Mouse (Mus musculus): Measurements from ENCODE around the gene Apaf1. TPM values are rescaled to one million over a fixed set of nuclear protein-coding genes. Genes with fewer than 3 reads are reported as not detected.
A peak's percentile ranks its signal among the peaks of the same experiment; 100 is the strongest.

Gene Apaf1
- polyA plus RNA-seq (2012; rRNA removed): 3.3 and 3.6 TPM in 2 replicates

DNA sequence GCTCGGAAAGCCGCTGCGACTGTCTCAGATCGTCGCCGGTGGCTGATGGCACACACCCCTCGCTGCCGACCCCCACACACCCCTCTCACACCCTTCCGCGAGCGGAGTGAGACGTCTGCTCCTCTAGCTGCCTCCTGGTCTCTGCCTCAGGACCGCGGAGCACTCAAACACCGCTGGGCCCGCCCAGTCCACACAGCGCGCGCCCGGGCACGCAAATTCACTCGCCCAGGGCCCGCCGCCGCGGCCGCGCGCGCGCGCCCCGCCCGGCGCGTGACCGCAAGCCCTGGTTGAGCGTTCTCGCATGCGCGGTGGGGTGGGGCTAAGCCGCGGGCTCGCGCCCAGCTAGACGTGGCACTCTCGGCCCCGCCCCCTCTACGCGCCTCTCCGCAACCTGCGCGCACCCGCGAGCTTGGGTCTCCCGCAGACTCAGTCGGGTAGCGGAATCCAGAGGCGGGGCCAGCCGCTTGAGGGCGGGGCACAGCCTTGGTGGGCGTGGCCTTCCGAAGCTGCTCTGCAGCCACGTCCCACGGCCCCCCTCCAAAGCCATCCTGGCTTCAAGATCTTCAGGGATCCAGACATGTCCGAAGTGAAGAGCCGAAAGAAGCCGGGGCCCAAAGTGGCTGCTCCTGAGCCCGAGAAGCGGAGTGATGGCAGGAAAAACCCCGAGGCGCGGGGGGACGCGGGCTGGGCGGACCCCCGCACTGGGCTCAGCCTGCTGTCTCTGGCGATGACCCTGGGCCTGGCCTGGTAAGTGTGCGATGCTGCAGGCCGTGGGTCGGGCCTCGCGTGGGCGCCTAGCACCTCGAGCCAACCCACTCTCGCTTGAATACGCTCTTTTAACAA is at the start of gene Apaf1, which contains the start of gene Ikbip:
TSS of gene Apaf1 (minus strand) at position 221 of the 843 bp plus-strand sequence.
TSS of gene Ikbip (plus strand) at position 391 of the 843 bp plus-strand sequence.
- peak; percentile 52 for DNase-seq (ENCODE audit: low read depth)

DNA sequence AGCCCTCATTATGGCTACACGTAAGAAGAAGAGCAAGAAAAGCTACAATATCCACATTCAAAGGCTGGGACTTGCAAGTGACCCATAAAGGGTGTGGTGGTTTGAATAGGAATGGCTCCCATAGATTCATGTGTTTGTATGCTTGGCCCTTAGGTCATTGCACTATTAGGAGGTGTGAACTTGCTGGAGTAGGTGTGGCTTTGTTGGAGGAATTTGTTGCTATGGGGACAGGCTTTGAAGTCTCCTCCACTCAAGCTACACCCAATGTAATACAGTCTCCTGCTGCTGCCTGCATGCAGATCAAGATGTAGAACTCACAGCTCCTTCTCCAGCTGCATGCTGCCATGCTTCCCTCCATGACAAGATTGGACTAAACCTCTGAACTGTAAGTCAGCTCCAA is 49.0 kb upstream of the Apaf1 start:
- DNase-seq (ENCODE audit: low read depth): no peak

DNA sequence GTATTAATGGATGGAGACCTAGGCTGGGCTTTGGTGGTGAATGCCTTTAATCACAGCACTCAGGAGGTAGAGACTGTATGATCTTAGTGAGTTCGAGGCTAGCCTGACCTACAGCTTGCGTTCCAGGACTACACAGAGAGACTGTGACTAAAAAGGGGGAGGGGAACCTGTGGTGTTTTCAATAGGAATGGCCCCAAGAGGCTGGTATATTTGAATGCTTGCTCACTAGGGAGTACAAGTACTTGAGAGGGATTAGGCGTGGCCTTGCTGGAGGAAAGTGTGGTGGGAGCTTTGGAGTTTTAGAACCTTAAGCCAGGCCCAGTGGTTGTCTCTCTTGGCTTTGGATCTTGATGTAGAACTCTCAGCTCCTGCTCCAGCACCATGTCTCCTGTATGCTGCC is 48.2 kb upstream of the Apaf1 start:
- no peak for DNase-seq (ENCODE audit: low read depth)

DNA sequence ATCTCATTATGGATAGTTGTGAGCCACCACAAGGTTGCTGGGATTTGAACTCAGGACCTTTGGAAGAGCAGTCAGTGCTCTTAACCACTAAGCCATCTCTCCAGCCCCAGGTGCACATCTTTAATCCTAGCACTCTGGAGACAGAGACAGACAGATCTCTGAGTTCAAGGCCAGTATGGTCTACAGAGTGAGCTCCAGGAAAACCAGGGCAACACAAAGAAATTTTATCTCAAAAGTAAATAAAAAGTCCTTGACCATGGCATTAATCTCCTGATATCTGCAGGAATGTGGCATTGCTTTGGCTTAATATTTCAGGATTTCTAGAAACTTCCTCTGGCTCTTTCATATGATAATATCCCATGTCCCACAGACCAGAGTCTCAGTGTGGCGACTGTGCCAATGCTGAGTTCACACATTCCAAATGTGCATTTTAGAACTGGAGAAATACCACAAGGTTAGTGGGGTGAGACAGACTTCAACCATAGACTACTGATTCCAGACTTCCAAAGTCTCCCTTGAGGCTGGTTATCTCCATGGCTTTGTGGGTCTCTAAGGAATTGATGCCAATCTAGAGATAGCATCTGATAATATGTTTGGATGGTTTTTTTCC is 46.1 kb upstream of the Apaf1 start:
- DNase-seq (ENCODE audit: low read depth): no peak

DNA sequence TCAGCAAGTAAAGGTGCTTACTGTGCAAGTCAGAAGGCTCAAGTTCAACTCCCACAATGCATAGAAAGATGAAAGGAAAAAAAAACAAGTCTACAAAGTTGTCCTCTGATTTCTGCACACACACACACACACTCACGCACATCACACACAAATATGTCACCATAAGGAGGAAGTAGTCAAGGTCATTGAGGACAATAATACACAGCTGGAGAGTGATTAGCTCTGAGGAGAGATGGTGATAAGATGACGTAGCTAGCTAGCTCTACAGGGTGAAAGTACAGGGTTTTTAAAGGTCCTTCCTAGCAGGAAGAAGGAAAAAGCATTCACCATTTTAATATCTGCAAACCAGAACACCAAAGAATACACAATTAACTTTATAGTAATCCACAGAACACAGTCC is 44.8 kb upstream of the Apaf1 start:
- DNase-seq (ENCODE audit: low read depth): no peak

DNA sequence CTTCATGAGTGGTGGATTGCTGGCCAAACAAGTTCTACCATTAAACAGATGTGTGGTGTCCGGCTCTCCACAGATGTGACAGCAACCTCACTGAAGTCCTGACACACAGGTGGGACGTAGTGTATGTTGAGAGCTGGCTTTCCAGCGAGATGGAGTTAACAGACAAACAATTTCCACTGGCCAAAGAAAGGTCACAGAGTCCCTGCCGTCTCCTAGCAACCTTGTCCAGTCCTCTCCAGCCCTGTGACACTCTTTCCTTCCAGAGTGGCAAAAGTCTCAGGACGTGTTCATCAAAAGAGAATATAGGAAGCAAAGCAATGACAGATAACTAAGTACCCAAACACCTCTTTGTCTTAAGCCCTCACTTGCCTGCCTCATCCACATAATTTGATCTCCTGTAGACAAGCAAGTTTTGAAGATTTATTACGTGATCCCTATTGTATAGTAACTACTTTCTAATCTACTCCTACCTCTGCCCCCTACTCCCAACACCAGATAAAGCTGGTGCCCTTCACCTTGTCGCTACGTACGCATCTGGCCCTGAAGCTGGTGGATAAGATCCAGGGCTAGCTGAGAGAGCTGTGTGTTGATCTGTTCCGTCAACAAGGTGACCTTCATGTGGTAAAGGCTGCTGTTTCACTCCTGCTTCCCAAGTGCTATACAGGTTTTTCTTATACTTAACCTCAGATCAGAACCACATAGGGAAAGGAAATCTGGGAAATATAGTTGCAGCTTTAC is 44.2 kb upstream of the Apaf1 start:
- DNase-seq (ENCODE audit: low read depth): no peak

DNA sequence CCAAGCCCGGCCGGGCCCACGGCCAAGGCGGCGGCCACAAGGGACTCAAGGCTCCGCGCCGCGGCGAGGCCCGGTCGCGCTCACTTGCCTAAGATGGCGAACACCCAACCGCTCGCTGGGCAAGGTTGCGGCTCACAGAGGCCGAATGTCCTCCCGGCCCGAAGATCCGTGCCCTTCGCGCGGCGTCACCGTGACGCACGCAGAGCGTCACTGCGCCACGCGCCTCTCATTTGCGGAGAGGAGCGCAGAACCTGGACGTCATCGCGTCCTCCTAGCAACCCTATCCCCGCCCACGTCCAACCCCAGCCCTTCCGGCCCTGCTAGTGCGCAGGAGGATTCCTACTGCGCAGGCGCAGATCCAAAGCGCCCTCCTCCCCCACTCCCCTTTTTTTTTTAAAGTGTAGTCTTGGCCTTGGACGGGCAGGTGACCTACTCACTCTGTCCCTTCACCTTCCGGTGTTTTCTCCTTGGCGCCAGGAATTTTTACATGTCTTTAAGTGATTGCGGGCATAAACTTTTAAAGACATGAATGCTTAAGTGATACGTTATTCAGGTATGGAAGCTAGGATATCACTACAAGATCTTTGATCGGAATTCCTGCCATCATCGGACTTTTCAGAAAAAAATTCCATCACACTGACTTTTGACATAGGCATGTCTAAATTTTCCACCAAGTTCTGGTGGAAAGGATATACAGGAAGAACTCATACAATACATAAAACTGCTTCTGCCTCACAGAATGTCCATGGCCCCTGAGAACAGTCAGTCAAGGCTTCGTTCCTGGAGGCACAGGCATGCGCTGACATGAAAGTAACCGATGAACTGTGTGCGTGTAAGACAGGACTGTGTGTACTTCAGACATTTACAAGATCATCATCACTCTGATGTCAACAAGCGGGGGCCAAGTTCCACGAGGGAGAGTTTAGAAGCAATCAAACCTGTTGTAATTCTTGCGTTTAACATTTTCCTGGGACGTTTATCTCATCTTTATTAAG is 41.6 kb upstream of the Apaf1 start, which contains the start of gene Slc25a3:
TSS of gene Slc25a3 (minus strand) at position 232 of the 995 bp plus-strand sequence.
- peak; percentile 79 for DNase-seq (ENCODE audit: low read depth)

DNA sequence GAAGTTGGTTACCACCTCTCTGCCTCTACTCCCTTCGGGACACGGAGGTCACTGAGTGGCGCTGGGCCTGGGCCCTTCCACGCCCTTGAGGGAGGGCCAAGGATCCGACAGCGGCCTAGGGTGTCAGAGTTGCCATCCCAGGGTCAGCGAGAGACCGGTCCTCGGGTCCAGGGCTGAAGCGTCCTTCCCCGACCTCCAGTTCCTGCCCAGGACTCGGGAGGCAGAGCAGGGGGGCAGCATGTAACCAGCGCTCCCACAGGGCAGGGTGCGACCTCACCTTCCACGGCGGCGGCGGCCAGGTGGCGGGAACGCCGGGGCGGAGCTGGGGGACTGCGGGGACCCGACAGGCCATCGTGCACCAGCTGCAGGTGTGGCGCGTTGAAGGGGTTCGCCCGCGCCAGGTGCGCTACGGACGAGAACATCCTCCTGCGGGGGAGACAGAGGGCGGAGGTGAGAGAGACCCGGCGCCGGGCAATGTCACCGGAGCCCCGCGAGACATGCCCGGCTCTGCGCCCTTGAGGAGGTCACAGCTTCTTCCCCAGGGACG is 40.8 kb upstream of the Apaf1 start:
- no peak for DNase-seq (ENCODE audit: low read depth)

DNA sequence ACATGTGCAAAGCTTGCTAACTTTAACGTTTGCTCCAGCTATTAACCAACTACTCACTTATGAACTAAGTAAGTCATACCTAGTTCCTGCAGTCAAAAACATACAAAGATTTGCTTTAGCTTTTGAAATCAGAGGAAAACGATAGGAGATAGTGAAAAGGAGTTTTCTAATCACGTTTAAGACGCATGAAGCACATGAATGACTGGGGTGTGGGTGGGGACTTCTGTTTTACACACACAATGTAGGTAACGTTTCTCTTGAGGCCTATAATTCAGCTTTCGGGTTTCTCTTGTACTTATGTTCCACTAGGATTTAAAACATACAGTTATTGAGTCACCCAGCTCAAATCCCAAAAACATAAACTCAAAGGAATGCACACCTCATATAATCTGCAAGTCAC is 40.1 kb upstream of the Apaf1 start:
- no peak for DNase-seq (ENCODE audit: low read depth)

DNA sequence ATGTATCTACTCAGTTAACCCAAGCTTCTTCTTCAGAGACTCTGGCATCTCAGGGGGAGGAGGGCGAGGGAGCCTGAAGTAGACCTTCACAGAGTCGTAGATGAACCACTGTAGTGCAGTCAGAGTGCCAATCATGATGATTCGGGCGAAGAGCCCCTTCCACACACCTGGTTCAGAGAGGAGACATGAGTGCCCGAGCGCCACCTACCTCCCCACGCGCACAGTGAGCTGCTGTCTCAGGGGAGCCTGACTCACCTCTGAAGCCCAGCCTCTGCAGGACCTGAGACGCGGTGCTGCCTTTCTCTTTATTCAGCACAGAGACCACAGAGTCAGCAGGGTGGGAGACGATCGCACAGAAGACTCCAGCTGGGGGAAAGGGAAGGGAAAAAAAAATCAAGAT is 34.4 kb upstream of the Apaf1 start:
- no peak for DNase-seq (ENCODE audit: low read depth)

DNA sequence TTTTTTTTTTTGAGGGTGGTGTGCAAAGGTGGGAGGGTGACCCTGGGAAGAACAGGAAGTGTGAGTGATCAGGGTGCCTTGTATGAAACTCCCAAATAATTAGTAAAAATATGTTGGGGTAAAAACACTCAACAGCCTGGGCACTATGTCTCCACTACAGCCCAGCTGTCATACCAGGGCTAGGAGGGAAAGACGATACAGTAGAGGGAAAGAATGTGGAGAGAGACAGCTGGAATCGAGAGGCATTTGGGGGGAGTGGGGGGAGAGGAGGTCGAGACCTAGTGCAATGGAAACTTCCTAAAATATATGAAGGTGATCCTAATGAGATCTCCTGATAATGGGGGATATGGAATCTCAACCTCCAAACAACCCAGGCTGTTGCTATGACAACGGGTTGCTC is 27.3 kb upstream of the Apaf1 start:
- no peak for DNase-seq (ENCODE audit: low read depth)

DNA sequence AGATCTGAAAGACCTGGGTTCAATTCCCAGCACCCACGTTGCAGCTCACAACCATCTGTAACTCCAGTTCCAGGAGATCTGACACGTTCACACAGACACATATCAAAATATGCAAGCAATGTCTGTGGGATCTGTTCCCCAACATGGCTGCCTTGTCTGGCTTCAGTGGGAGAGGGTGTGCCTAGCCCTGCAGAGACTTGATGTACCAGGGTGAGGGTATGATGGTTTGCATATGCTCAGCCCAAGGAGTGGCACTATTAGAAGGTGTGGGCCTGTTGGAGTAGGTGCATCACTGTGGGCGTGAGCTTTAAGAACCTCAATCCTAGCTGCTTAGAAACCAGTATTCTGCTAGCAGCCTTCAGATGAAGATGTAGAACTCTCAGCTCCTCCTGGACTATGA is 23.4 kb upstream of the Apaf1 start:
- DNase-seq (ENCODE audit: low read depth): no peak

DNA sequence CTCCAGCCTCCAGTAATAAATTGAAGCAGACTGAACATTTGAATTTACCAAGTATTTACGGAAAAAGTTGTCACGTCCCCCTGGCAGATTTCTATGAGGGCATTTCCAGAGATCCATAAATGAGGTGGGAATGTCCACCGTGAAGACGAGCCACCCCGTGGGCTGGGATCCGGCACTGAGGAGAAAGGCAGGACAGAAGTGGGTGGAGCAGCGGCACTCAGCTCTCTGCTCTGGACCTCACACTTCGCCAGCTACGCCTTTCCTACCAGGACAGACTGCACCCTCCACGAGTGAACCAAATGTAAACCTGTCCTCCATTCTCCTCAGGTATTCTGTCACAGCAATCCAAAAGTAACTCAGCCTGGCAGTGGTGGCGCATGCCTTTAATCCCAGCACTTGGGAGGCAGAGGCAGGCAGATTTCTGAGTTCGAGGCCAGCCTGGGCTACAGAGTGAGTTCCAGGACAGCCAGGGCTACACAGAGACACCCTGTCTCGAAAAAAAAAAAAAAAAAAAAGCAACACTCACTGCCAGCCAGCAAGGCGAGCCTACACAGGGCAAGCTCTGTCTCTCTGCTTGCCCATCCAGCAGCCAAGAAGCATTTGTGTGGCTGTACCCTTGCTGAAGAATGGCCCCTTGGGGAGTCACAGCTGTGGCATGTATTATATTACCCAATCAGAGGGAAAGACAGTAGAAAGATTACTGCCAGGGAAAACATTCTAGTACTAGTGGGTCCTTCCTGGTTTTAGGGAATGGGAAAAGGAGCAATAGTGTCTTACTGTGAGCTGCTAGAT is 20.4 kb upstream of the Apaf1 start:
- DNase-seq (ENCODE audit: low read depth): no peak

DNA sequence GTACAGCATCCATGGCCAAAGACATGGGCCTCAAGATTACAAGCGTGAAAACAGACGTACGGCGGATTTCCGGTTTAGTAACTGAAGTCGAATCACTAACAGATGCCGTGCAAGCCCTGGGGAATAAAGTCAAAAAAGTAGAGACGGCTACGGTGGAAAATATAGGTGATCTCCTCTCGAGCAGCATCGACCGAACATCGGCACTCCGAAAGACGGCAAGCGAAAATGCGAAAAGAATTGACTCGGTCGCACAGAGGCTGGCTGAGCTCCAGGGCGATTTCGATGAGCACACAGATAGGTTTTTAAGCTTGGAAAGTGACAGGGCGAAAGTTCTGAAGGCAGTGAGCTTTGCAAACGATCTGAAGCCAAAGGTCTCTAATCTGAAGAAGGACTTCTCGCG is 19.4 kb upstream of the Apaf1 start:
- no peak for DNase-seq (ENCODE audit: low read depth)

DNA sequence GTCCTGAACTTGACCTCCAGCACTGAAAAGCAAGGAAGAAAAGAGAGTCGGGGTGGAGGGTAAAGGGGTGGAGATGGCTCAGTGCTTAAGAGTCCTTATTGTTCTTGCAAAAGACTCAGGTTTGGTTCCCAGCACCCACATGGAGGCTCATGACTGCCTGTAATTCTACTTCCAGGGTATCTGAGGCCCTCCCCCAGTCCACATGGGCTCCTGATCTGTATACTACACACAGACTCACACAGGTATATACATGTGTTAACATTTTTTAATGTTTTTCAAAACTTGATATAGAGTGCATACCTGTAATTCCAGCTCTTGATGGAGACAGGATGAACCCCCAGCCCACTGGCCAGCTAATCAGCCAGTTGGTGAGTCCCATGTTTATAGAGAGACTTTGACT is 17.5 kb upstream of the Apaf1 start:
- no peak for DNase-seq (ENCODE audit: low read depth)

DNA sequence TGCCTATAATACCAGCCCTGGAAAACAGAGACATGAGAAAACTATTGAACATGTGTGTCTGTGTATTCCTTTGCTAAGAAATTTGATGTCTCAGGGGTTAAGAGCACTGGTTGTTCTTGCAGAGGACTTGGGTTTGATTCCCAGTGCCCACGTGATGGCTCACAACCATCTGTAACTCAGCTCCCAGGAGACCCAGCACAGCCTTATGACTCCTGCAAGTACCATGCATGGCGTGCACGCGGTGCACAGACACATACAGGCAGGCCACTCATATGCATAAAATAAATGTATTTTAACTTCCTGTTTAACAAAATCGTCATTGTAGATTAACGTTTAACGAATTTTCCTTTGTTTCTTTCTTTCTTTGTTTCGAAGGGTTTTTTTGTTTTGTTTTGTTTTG is 15.5 kb upstream of the Apaf1 start:
- no peak for DNase-seq (ENCODE audit: low read depth)

DNA sequence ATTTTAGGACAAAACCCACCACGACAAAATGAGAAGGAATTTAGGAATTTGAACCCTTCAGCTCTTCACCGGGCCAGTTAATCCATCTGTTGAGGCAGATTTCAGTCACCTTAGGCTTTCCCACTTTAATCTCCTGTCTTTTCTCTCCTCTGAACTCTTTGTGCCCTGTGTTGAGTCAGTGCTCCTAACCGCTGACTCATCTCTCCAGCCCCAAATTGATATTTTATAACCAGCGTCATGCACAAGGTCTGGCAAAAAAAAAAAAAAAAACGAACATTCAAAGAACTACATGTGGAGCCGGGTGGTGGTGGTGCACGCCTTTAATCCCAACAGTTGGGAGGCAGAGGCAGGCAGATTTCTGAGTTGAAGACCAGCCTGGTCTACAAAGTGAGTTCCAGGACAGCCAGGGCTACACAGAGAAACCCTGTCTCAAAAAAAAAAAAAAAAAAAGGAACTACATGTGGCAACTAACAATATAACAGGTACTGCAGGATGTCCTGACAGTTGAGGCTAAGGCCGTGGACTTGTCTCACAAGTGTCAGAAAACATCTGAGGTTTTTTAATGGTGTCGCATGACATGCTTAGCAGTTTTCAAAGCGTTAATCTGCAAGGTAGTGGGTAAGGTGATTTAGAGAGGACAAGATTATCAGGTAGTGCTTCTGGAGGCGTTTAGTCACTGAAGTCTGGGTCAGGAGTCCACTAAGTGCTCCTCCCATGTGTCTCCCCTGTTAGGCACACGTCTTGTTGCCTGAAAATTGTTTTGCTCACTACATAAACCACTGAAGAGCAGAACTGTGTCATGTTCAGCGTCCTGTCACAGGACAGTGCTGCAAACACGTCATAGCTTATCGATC is 11.9 kb upstream of the Apaf1 start:
- no peak for DNase-seq (ENCODE audit: low read depth)

DNA sequence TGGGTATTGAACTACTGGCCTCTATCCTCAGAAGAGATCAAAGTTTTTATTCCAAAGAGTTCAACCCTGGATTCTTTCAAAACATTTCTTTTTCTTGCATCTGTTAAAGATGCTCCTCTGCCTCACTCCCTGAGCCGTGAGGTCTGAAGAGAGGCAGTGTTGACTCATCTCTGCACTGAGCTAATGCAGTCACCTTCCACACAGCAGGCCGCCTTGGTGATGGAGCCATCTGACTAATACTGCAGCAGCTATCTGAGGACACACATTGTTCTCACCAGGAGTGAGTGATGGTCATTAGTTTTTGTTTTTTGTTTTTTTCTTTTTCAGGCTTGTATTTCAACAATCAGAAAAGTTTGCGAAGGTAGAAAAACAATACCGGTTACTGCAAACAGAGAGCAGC is 10.2 kb upstream of the Apaf1 start:
- no peak for DNase-seq (ENCODE audit: low read depth)

DNA sequence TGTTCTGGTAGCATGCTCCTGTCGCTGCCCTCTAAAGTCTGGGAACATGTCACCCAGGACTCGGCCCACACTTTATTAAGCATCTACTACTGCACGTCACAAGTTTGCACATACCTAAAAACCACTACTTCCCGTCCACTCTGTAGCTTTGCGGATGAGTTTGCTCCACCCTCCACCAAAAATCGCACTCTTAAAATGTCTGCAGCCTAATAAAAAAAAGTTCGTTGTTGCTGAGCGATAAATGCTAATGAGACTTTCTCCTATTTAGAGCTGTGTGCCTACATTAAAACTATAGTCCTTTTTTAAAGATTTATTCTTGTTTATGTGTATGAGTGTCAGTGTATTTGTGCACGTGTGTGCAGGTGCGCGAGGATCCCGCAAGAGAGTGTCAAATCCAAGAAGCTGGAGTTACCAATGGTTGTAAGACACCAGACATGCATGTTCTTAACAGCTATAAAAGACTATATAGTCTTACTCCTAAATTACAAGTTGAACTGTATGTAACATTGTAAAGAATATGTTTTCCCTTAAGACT is 890 bp upstream of the Apaf1 start:
- no peak for DNase-seq (ENCODE audit: low read depth)

Data from gonadal fat pad, adult 2 months (tissue).